In the genomic region with DNA sequence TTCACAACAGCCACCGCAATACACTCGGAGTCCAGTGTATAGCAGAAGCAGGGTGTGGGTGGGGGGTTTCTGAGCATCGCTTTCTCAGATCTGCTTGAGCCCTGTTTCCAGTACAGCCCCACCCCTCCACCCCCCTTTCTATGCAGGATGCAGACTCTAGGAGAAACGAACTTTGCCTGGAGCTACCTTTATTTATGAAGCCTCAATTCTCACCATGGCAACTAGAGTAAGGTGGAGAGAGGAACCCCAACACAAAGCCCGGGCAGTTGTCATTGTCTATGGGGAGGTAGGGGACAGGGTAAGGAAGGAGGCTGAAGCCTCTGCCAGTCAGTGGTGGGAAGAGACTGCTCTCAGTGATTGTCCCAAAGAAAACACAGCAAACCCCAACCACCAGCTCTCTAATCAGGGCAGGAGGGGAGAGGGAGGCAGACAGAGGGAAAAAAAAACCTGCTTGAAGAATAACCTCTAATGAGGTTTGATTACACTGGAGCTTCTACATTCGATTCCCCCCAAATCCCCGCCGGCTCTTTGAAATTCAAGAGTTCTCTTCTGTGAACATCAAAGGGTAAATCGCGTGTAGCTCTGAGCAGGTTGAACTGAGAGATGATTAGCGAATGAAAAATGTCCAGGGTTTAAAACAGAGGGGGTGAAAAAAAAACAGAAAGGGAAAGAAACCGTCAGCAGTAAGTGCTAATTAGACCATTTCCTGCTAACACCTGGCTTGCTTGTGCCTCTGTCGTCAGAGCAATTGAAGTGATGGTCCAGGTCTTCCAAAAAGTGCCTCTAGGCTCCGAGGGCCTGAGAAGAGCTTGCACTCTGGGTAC, we compare ENCODE assay signal across 14 mouse cellular contexts.
DNase-seq lines count a peak whose midpoint lies in the region; ATAC-seq and TF ChIP-seq lines count a peak whose summit lies in the region.
"Had no signal": no experiment of that assay in that cellular context is flagged by ENCODE, and none has a peak within 500 bp of the region (broad histone marks: within the 10 kb centered on the region; RNA-seq: fewer than 3 reads in every experiment).

No protein-coding gene starts in this region.

- H3K4me2 ChIP-seq in forebrain, postnatal 0 days (ENCODE audit: low read depth), result no peak overlapping the region
- no peak overlapping the region for H3K4me2 ChIP-seq in midbrain, embryonic 11.5 days
- H3K4me2 ChIP-seq: liver, embryonic 12.5 days had no signal

- ATAC-seq in frontal cortex, adult (ENCODE audit: low TSS enrichment), result 0 out of 2 replicates have a peak, but pooled peaks have one; percentile 9
- peak; percentile 74 for ATAC-seq in forebrain, postnatal 0 days
- ATAC-seq in midbrain, embryonic 11.5 days (ENCODE audit: low FRiP score), result 0 out of 2 replicates have a peak, but pooled peaks have one; percentile 33
- ATAC-seq: liver, embryonic 12.5 days; Patski had no signal

- no peak for DNase-seq in frontal cortex, postnatal 36 days (ENCODE audit: low spot score in 2 of 2)
- no peak for DNase-seq in forebrain, postnatal 0 days
- no peak for DNase-seq in midbrain, embryonic 11.5 days (ENCODE audit: low spot score, missing footprints)
- DNase-seq in retina, postnatal 1 day, result peak; percentile 32
- DNase-seq in adrenal gland, adult (ENCODE audit: inconsistent age in 2 of 2, low spot score in 1 of 2), result no peak
- no peak for DNase-seq in layer of hippocampus, adult 8-10 months (ENCODE audit: low spot score in 2 of 2)
- no peak for DNase-seq in gastrocnemius, adult 8-10 months (ENCODE audit: low spot score in 2 of 2)
- DNase-seq: cerebellum, postnatal 25 days; gastrocnemius, postnatal 14 days; kidney, postnatal 14 days; thymus, postnatal 36 days had no signal

- H3K4me3 ChIP-seq in forebrain, postnatal 0 days (ENCODE audit: low read depth, low read length), result no peak overlapping the region
- H3K4me3 ChIP-seq in midbrain, embryonic 11.5 days (ENCODE audit: low read depth, low read length), result no peak overlapping the region
- H3K4me3 ChIP-seq: liver, embryonic 12.5 days had no signal

- H3K36me3 ChIP-seq in forebrain, postnatal 0 days (ENCODE audit: insufficient read depth), result no peaks in the 10 kb centered on the region
- no peaks in the 10 kb centered on the region for H3K36me3 ChIP-seq in midbrain, embryonic 11.5 days (ENCODE audit: control insufficient read depth, insufficient read depth, low read length)
- H3K36me3 ChIP-seq: liver, embryonic 12.5 days had no signal

- no peak for TF ChIP-seq CTCF in forebrain, postnatal 0 days (IDR thresholded peaks at IDR 0.05; ENCODE audit: low read depth)

- H3K27ac ChIP-seq in forebrain, postnatal 0 days (ENCODE audit: low read depth, low read length), result no peak overlapping the region; the same call in 1 of the 2 replicates
- no peak overlapping the region; the same call in 1 of the 2 replicates for H3K27ac ChIP-seq in midbrain, embryonic 11.5 days (ENCODE audit: low read depth, low read length)
- H3K27ac ChIP-seq: liver, embryonic 12.5 days had no signal

- H3K9me3 ChIP-seq in forebrain, postnatal 0 days (ENCODE audit: low read length), result no peaks in the 10 kb centered on the region
- no peaks in the 10 kb centered on the region for H3K9me3 ChIP-seq in midbrain, embryonic 11.5 days (ENCODE audit: control insufficient read depth, low read length)
- H3K9me3 ChIP-seq: liver, embryonic 12.5 days had no signal

- H3K9ac ChIP-seq in forebrain, postnatal 0 days, result no peak overlapping the region; the same call in 1 of the 2 replicates
- H3K9ac ChIP-seq in midbrain, embryonic 11.5 days (ENCODE audit: low read length), result no peak overlapping the region
- H3K9ac ChIP-seq: liver, embryonic 12.5 days had no signal

- H3K4me1 ChIP-seq in forebrain, postnatal 0 days (ENCODE audit: insufficient read depth), result peaks cover 10% of the 10 kb centered on the region; the same call in 1 of the 2 replicates
- no peaks in the 10 kb centered on the region for H3K4me1 ChIP-seq in midbrain, embryonic 11.5 days (ENCODE audit: control insufficient read depth, insufficient read depth, low read length)
- H3K4me1 ChIP-seq: liver, embryonic 12.5 days had no signal

- H3K27me3 ChIP-seq in forebrain, postnatal 0 days (ENCODE audit: insufficient read depth, low read length), result no peaks in the 10 kb centered on the region
- H3K27me3 ChIP-seq in midbrain, embryonic 11.5 days (ENCODE audit: control insufficient read depth, insufficient read depth, low read length), result no peaks in the 10 kb centered on the region
- H3K27me3 ChIP-seq: liver, embryonic 12.5 days; Patski had no signal

- 14% methylated on average over 14 of the region's 14 CpGs for WGBS in forebrain, postnatal 0 days
- 46% methylated on average over 14 of the region's 14 CpGs for WGBS in midbrain, embryonic 11.5 days

Comparison
In these comparisons a context has a peak if more than half of its experiments do, and no peak if none do; other contexts are left out.
1. ATAC-seq: peak in every context shown above with its lines; median percentile 74 in forebrain, postnatal 0 days; 33 in midbrain, embryonic 11.5 days; 9 in frontal cortex, adult.